Mouse (Mus musculus) erythroblast, embryonic 14.5 days (primary cell): Measurements from ENCODE around the gene Gm26657.

ENCODE experiments used
- GATA1 ChIP-seq: IDR thresholded peaks from 2 replicates; pipeline ENCODE4 v1.6.1; 2012; ENCODE audit warnings: low read length, inconsistent platforms, mixed read lengths
- TAL1 ChIP-seq: IDR thresholded peaks from 3 replicates; pipeline ENCODE4 v1.6.1; 2012; ENCODE audit warnings: low read length, inconsistent platforms, mixed read lengths

DNA sequence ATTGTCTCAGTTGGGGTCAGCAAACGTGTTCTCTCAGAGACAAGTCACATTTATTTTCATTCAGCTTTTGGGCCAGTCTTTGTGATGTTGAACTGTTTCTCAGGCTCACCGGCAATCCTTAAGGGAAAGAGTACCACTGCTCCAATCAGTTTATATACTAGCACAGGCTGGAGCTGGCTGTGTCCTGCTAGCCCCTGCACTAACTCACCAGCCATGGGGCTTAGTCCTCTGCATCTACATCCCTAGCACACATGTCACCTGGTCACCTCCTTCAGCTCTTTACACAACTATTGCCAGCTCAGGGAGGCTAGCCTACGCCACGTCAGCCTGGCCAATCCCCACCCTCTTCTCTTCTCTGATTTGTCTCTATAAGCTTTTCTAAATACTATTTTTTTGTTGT is 2.8 kb downstream of the Gm26657 start:
- TF ChIP-seq GATA1 (no peak), TAL1 (no peak)
